16 mouse cellular contexts compared by ENCODE assay signal in genomic region chr3:20131350-20131720, GRCm38 (mm10). TPM values are rescaled to one million over a fixed set of nuclear protein-coding genes. Genes with fewer than 3 reads are reported as not detected.
DNase-seq lines count a peak whose midpoint lies in the region; ATAC-seq lines count a peak whose summit lies in the region.
"Had no signal": no experiment of that assay in that cellular context is flagged by ENCODE, and none has a peak within 500 bp of the region (broad histone marks: within the 10 kb centered on the region; RNA-seq: fewer than 3 reads in every experiment).

No protein-coding gene starts in this region.

- H3K36me3 ChIP-seq in heart, embryonic 12.5 days: peaks cover 84% of the 10 kb centered on the region
- no peaks in the 10 kb centered on the region for H3K36me3 ChIP-seq in forebrain, embryonic 16.5 days (ENCODE audit: control insufficient read depth, insufficient read depth)
- H3K36me3 ChIP-seq: G1E had no signal

- no peak for DNase-seq in heart, adult 9 months (ENCODE audit: low spot score in 2 of 2)
- DNase-seq in 3T3-L1 (ENCODE audit: low read depth, low spot score): peak; percentile 44
- peak; percentile 59 for DNase-seq in lung, postnatal 14 days
- no peak for DNase-seq in retina, postnatal 1 day
- DNase-seq in left cerebral cortex, postnatal 25 days (ENCODE audit: low spot score in 2 of 2): no peak
- DNase-seq: adrenal gland, postnatal 10 days; cerebellum, adult 9-11 months; kidney, adult 9 months; layer of hippocampus, postnatal 36 days; left cerebral cortex, postnatal 4 days had no signal

- peak overlapping the region; percentile 84 for H3K27ac ChIP-seq in heart, embryonic 12.5 days (ENCODE audit: poor library complexity, severe bottlenecking)
- H3K27ac ChIP-seq in brown adipose tissue, adult 24 weeks (replicated peaks; ENCODE audit: low read depth, low read length): peak overlapping the region; percentile 79
- no peak overlapping the region for H3K27ac ChIP-seq in forebrain, embryonic 16.5 days (ENCODE audit: low read length)

- H3K9ac ChIP-seq in heart, embryonic 12.5 days: no peak overlapping the region
- no peak overlapping the region for H3K9ac ChIP-seq in forebrain, embryonic 16.5 days (replicated peaks; ENCODE audit: low read depth, low read length)

- peak; percentile 1; the same call in 1 of the 2 replicates for ATAC-seq in heart, embryonic 12.5 days (ENCODE audit: insufficient number of reproducible peaks, low FRiP score)
- ATAC-seq in forebrain, embryonic 16.5 days: no peak
- ATAC-seq: hindbrain, embryonic 16.5 days had no signal

- no peaks in the 10 kb centered on the region for H3K9me3 ChIP-seq in heart, embryonic 12.5 days (replicated peaks)
- no peaks in the 10 kb centered on the region for H3K9me3 ChIP-seq in forebrain, embryonic 16.5 days (ENCODE audit: control insufficient read depth, low read length)
- H3K9me3 ChIP-seq: G1E had no signal

- intact Hi-C loops in left cerebral cortex, postnatal 25 days (cut with DNase I): no loop called here

- H3K27me3 ChIP-seq in heart, embryonic 12.5 days (replicated peaks): no peaks in the 10 kb centered on the region
- no peaks in the 10 kb centered on the region for H3K27me3 ChIP-seq in forebrain, embryonic 16.5 days (replicated peaks; ENCODE audit: control insufficient read depth, insufficient read depth, low read length)

- peaks cover 63% of the 10 kb centered on the region for H3K4me1 ChIP-seq in heart, embryonic 12.5 days (replicated peaks)
- peaks cover 23% of the 10 kb centered on the region for H3K4me1 ChIP-seq in brown adipose tissue, adult 24 weeks (ENCODE audit: control insufficient read depth, insufficient read depth, insufficient read length, low read length)
- no peaks in the 10 kb centered on the region for H3K4me1 ChIP-seq in forebrain, embryonic 16.5 days (replicated peaks; ENCODE audit: control insufficient read depth, insufficient read depth, low read length)

- no peak overlapping the region for H3K4me3 ChIP-seq in heart, embryonic 12.5 days
- H3K4me3 ChIP-seq in brown adipose tissue, adult 24 weeks (ENCODE audit: insufficient read depth, low read depth, low read length): no peak overlapping the region
- H3K4me3 ChIP-seq in forebrain, embryonic 16.5 days (replicated peaks; ENCODE audit: low read length): no peak overlapping the region

- no peak overlapping the region for H3K4me2 ChIP-seq in heart, embryonic 12.5 days
- H3K4me2 ChIP-seq in forebrain, embryonic 16.5 days (ENCODE audit: low read length): no peak overlapping the region
- H3K4me2 ChIP-seq: liver, embryonic 11.5 days had no signal

- WGBS in heart, embryonic 12.5 days: 46% methylated on average over 2 of the region's 2 CpGs
- WGBS in forebrain, embryonic 16.5 days: 87% methylated on average over 2 of the region's 2 CpGs

RNA-seq across cellular contexts. Expression of gene Gyg, which starts 23.8 kb away (rescaled TPM):
- 687 and 707 TPM in 2 replicates for polyA plus RNA-seq in heart, embryonic 12.5 days (2016; fragmentation: Nextera tagmentation; extraction: Ambion mirVana)
- 134 and 170 TPM in 2 replicates for polyA plus RNA-seq in brown adipose tissue, adult 24 weeks (2012; ENCODE audit: insufficient read depth, insufficient read length, missing spikeins)
- 29.4 and 34.6 TPM in 2 replicates for polyA plus RNA-seq in forebrain, embryonic 16.5 days (2015; fragmentation: Nextera tagmentation; extraction: Ambion mirVana)
- total RNA-seq in left cerebral cortex, postnatal 25 days (2021): 10 to 100 TPM; 30.4 to 30.9 TPM
- total RNA-seq: G1E had no signal
- polyA plus RNA-seq: G1E had no signal

Comparison
In these comparisons a context has a peak if more than half of its experiments do, and no peak if none do; other contexts are left out.
1. DNase-seq: peak in 3T3-L1 (single experiment) and lung, postnatal 14 days (single experiment); none in heart, adult 9 months (0 of 2), retina, postnatal 1 day (single experiment) and left cerebral cortex, postnatal 25 days (0 of 2).